Mouse (Mus musculus): ENCODE measurements around the gene Cc2d2b.
A peak's percentile ranks its signal among the peaks of the same experiment; 100 is the strongest.

Cc2d2b gene

GRCm38 (mm10) chr19:40748559-40748958, at the start of gene Cc2d2b:
TSS of gene Cc2d2b (plus strand) at chr19:40748753.
- DNase-seq (ENCODE audit: low read depth, low spot score): no peak

- DNase-seq (ENCODE audit: low read depth, low spot score): no peak
Observed at GRCm38 (mm10) chr19:40699816-40700215, 48.7 kb upstream of the Cc2d2b start.

GRCm38 (mm10) chr19:40702406-40702805, 46.1 kb upstream of the Cc2d2b start:
- DNase-seq (ENCODE audit: low read depth, low spot score): no peak

GRCm38 (mm10) chr19:40712889-40713628, 35.5 kb upstream of the Cc2d2b start:
- no peak for DNase-seq (ENCODE audit: low read depth, low spot score)

- DNase-seq (ENCODE audit: low read depth, low spot score): no peak
Observed at GRCm38 (mm10) chr19:40714700-40715099, 33.9 kb upstream of the Cc2d2b start.

- DNase-seq (ENCODE audit: low read depth, low spot score): no peak
Observed at GRCm38 (mm10) chr19:40716981-40717380, 31.6 kb upstream of the Cc2d2b start.

GRCm38 (mm10) chr19:40719439-40720105, 29.0 kb upstream of the Cc2d2b start:
- DNase-seq (ENCODE audit: low read depth, low spot score): no peak

- no peak for DNase-seq (ENCODE audit: low read depth, low spot score)
Observed at GRCm38 (mm10) chr19:40720381-40720780, 28.2 kb upstream of the Cc2d2b start.

- DNase-seq (ENCODE audit: low read depth, low spot score): peak; percentile 47
Observed at GRCm38 (mm10) chr19:40722137-40723038, 26.2 kb upstream of the Cc2d2b start.

GRCm38 (mm10) chr19:40723516-40723915, 25.0 kb upstream of the Cc2d2b start:
- no peak for DNase-seq (ENCODE audit: low read depth, low spot score)

- DNase-seq (ENCODE audit: low read depth, low spot score): no peak
Observed at GRCm38 (mm10) chr19:40726148-40726547, 22.4 kb upstream of the Cc2d2b start.

- no peak for DNase-seq (ENCODE audit: low read depth, low spot score)
Observed at GRCm38 (mm10) chr19:40726614-40727013, 21.9 kb upstream of the Cc2d2b start.

GRCm38 (mm10) chr19:40728213-40728612, 20.3 kb upstream of the Cc2d2b start:
- DNase-seq (ENCODE audit: low read depth, low spot score): no peak

- no peak for DNase-seq (ENCODE audit: low read depth, low spot score)
Observed at GRCm38 (mm10) chr19:40728732-40729420, 19.7 kb upstream of the Cc2d2b start.

- DNase-seq (ENCODE audit: low read depth, low spot score): no peak
Observed at GRCm38 (mm10) chr19:40733409-40733808, 15.1 kb upstream of the Cc2d2b start.

- no peak for DNase-seq (ENCODE audit: low read depth, low spot score)
Observed at GRCm38 (mm10) chr19:40733849-40734248, 14.7 kb upstream of the Cc2d2b start.

- DNase-seq (ENCODE audit: low read depth, low spot score): peak; percentile 85
Observed at GRCm38 (mm10) chr19:40736680-40737512, 11.7 kb upstream of the Cc2d2b start.

- DNase-seq (ENCODE audit: low read depth, low spot score): no peak
Observed at GRCm38 (mm10) chr19:40737613-40738012, 10.9 kb upstream of the Cc2d2b start.

- DNase-seq (ENCODE audit: low read depth, low spot score): no peak
Observed at GRCm38 (mm10) chr19:40738683-40739324, 9.7 kb upstream of the Cc2d2b start.

GRCm38 (mm10) chr19:40746603-40747002, 1.9 kb upstream of the Cc2d2b start:
- DNase-seq (ENCODE audit: low read depth, low spot score): peak; percentile 36

Measured in brain, embryonic 18.5 days (tissue).